Mouse (Mus musculus) lung, embryonic 15.5 days (tissue): ENCODE measurements at regions not wholly inside any gene's neighbourhood (a gene's known extent, or its start where the extent isn't known, plus 50 kb on each side); places are given as distances from the start of the nearest gene placed in this dataset.
A peak's percentile ranks its signal among the peaks of the same experiment; 100 is the strongest.

Experiments used
- ATAC-seq: fragments of 200-750 bp; cut with Nextera tagmentation; 2 replicates; pipeline ENCODE4 v1.8.0; 2017; ENCODE audit warnings: moderate number of reproducible peaks, borderline replicate concordance; ENCODE audit not compliant: low FRiP score, low TSS enrichment; ENCODE audit errors: extremely low read depth
- H3K27ac ChIP-seq: fragments of 300-500 bp; sonication (generic); 2 replicates; pipeline ENCODE4 v1.5.1; 2015; ENCODE audit warnings: moderate library complexity, mild to moderate bottlenecking, inconsistent platforms
- H3K27me3 ChIP-seq: fragments of 300-500 bp; sonication (generic); 2 replicates; pipeline ENCODE4 v1.6.1; 2015; ENCODE audit warnings: inconsistent platforms
- H3K36me3 ChIP-seq: fragments of 300-500 bp; sonication (generic); 2 replicates; pipeline ENCODE4 v1.6.1; 2015; ENCODE audit warnings: inconsistent platforms
- H3K4me1 ChIP-seq: fragments of 300-500 bp; sonication (generic); 2 replicates; pipeline ENCODE4 v1.6.1; 2015; ENCODE audit warnings: inconsistent platforms
- H3K4me2 ChIP-seq: fragments of 300-500 bp; sonication (generic); 2 replicates; pipeline ENCODE4 v1.6.1; 2015; ENCODE audit warnings: inconsistent platforms, mild to moderate bottlenecking, moderate library complexity
- H3K4me3 ChIP-seq: fragments of 300-500 bp; sonication (generic); 2 replicates; pipeline ENCODE4 v1.5.1; 2015; ENCODE audit warnings: mild to moderate bottlenecking, inconsistent platforms
- H3K9ac ChIP-seq: fragments of 300-500 bp; sonication (generic); 2 replicates; pipeline ENCODE4 v1.6.1; 2015; ENCODE audit warnings: inconsistent platforms
- H3K9me3 ChIP-seq: fragments of 300-500 bp; sonication (generic); 2 replicates; pipeline ENCODE4 v1.6.1; 2016; ENCODE audit warnings: inconsistent platforms
- WGBS: fragments of 180-500 bp; shearing (Covaris S2); methylation state at CpG from one replicate; pipeline ENCODE4 v1.1.7; 2015; 5-methylcytosine and 5-hydroxymethylcytosine counted together

DNA sequence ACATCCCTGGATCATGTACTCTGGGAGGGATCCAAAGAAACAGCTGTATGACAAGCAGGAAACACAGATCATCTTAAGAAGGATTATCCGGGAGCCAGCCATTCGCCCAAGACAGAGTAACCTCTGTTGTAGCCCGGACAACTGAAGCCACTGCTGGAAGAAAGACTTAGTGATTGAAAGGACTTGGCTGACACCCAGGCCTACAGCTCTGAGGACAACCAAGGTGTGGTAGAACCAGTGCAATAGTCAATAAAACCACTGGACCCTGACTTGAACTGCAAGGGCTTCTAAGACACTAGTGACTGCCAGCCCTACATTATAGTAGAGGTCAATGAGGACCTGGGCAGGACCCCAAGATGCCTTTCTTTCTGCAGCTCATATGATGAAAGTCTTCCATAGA lies 78.3 kb upstream of the Klf12 start:
- peaks cover 5% of the 10 kb centered on the region; the same call in 1 of the 2 replicates for H3K4me1 ChIP-seq
- WGBS: 46% methylated on average over 3 of the region's 3 CpGs
- H3K4me3 ChIP-seq: no peak overlapping the region
- H3K9me3 ChIP-seq: no peaks in the 10 kb centered on the region
- no peaks in the 10 kb centered on the region for H3K36me3 ChIP-seq
- no peak overlapping the region for H3K9ac ChIP-seq
- no peak overlapping the region for H3K4me2 ChIP-seq
- no peak for ATAC-seq
- no peaks in the 10 kb centered on the region for H3K27me3 ChIP-seq
- peak overlapping the region; percentile 57; the same call in 1 of the 2 replicates for H3K27ac ChIP-seq

DNA sequence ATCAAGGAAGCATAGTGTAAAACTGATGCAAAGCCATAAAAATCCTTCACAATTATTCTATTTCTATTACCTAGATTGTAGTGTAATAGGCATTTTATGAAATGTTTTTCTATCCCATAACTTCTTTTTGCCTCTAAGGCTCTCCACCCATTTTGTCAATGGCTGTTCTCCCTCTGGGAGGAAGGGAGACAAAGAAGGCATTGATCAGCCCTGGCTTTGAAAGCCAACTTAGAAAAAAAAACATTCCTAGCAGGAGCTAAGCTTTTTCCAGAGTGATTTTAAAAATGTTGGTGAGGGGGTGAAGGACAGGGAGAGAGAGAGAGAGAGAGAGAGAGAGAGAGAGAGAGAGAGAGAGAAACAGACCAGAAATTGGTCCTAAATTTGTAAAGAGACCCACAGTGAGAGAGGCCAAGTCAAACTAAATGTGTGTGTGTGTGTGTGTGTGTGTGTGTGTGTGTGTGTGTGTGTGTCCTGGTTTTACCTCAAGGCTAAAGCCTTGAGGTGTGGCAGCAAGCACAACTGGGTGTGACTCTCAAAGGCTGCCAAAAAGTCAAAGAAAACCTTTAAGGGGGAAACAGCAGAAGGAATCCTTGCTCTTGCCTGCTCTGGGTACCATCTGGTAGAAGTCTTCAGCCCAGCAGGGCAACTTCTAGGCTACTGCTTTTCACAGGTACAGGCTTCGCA lies 77.0 kb upstream of the Klf12 start:
- no peak for ATAC-seq
- peak overlapping the region; percentile 8; the same call in 1 of the 2 replicates for H3K27ac ChIP-seq
- WGBS: 82% methylated on average over 1 of the region's 1 CpGs

DNA sequence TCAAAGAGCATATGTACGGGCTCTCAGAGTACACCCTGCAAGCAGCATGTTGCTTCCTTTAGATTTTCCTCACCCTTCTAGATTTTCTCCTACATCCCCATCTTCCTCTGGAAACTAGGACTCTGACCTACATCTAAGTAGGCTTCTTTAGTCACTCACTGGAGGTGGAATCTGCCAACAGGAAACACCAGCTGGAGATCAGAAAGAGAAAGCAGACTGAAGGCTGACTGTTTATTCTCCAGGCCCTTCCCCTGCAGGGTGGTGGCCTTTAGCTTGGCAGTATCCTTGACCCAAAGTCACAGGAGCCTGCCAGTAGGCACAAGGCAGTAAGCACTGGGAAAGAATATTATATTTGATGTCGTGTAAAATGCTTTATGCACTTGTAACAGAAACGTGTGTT lies 75.4 kb upstream of the Klf12 start:
- Histone ChIP-seq H3K27ac (no peak overlapping the region), H3K9ac (no peak overlapping the region), H3K9me3 (no peaks in the 10 kb centered on the region), H3K27me3 (no peaks in the 10 kb centered on the region), H3K36me3 (no peaks in the 10 kb centered on the region), H3K4me3 (no peak overlapping the region), H3K4me1 (peaks cover 5% of the 10 kb centered on the region; the same call in 1 of the 2 replicates), H3K4me2 (no peak overlapping the region)
- WGBS: 67% methylated on average over 3 of the region's 3 CpGs
- no peak for ATAC-seq

More for the DNA sequence above, 77.0 kb upstream of the Klf12 start:
- peaks cover 5% of the 10 kb centered on the region; the same call in 1 of the 2 replicates for H3K4me1 ChIP-seq
- no peaks in the 10 kb centered on the region for H3K9me3 ChIP-seq
- no peaks in the 10 kb centered on the region for H3K27me3 ChIP-seq
- no peak overlapping the region for H3K4me2 ChIP-seq
- H3K36me3 ChIP-seq: no peaks in the 10 kb centered on the region
- H3K4me3 ChIP-seq: no peak overlapping the region
- H3K9ac ChIP-seq: no peak overlapping the region

DNA sequence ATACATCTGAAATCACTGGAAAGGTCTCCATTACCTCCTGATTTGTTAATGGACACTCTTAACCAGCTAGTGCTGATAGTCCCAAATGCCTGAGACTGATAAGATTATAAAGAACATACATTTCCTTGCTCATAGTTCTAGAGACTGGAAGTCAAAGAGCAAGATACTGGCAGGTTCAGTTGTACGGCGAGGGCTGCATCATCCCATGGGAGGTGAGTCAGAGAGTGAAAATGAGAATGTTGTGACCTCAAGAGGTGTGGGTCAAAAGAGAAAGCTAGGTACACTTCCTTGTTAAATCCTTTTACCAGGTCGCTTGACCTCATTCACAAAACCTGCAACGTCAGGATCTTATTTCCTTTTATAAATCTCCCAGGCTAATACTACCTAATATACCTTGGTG lies 72.7 kb upstream of the Klf12 start:
- H3K4me1 ChIP-seq: no peaks in the 10 kb centered on the region
- H3K27ac ChIP-seq: no peak overlapping the region
- no peak for ATAC-seq
- H3K36me3 ChIP-seq: no peaks in the 10 kb centered on the region
- H3K27me3 ChIP-seq: no peaks in the 10 kb centered on the region
- H3K9ac ChIP-seq: no peak overlapping the region
- H3K4me2 ChIP-seq: no peak overlapping the region
- WGBS: 71% methylated on average over 4 of the region's 4 CpGs
- H3K9me3 ChIP-seq: no peaks in the 10 kb centered on the region
- no peak overlapping the region for H3K4me3 ChIP-seq

DNA sequence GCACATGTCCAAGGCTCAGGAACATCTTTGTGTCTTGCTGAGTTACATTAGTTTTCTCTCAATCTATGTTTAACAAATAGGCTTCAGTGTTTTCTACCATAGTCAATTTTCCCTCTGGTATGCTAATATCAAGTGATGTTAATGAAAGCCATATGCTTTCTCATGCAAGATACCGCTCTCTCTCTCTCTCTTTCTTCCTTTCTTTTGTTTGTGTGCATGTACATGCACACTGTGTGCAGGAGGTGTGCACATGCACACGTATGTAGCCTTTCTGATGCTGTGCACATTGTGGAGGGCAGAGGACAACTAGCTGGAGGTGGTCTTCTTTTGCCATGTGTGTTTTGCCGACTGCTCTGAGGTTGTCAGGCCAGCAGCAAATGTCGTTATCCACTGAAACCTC lies 69.0 kb upstream of the Klf12 start:
- H3K9me3 ChIP-seq: no peaks in the 10 kb centered on the region
- no peaks in the 10 kb centered on the region for H3K27me3 ChIP-seq
- H3K4me1 ChIP-seq: no peaks in the 10 kb centered on the region
- H3K27ac ChIP-seq: no peak overlapping the region
- no peak overlapping the region for H3K9ac ChIP-seq
- ATAC-seq: no peak
- 57% methylated on average over 4 of the region's 4 CpGs for WGBS
- H3K4me2 ChIP-seq: no peak overlapping the region
- no peak overlapping the region for H3K4me3 ChIP-seq
- no peaks in the 10 kb centered on the region for H3K36me3 ChIP-seq

DNA sequence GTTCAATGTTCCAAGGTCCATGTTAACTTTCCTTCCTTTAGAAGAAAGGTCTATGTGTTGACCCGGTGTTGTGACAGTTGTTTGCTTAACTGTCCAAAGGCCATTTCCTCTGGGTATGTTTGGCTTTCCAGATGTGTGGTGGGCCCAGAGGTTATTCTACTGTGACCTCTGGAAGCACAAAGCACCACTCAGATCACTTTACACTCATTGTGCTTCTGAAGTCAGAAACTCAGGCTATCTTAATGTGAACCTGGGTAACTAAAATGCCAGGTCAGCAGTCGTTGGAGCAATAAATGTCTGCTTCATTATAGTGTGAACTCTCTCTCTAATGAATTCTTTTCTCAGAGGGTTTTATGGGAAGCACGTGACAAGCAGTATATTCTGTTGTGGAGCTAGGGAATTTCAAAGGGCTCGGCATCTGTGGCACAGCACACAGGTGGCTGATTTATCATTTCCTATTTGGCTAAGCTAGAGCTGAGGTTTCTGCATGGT lies 68.5 kb upstream of the Klf12 start:
- ATAC-seq: no peak
- WGBS: 24% methylated on average over 4 of the region's 4 CpGs
- no peak overlapping the region for H3K4me3 ChIP-seq

DNA sequence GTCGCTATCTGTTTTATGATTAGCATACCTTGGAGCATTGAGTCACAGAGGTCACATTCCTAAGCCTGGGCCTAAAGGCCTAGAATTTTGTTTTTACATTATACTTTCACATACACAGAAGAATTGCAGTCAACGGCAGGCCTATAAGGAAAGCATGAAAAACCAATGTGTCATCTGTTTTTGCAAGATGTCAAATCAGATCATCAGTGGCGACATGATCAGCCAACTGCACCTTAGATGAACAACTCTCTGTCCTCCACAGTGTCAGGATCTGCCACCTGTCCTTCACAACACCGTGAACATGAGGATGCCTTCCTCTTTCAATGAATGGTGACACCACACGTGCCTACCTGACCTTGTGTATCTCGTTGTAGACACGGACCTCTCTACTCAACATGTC lies 66.5 kb upstream of the Klf12 start:
- no peaks in the 10 kb centered on the region for H3K36me3 ChIP-seq
- H3K9me3 ChIP-seq: no peaks in the 10 kb centered on the region
- WGBS: 91% methylated on average over 7 of the region's 7 CpGs

More for the DNA sequence above, 68.5 kb upstream of the Klf12 start:
- no peaks in the 10 kb centered on the region for H3K27me3 ChIP-seq
- no peak overlapping the region for H3K27ac ChIP-seq
- no peak overlapping the region for H3K9ac ChIP-seq
- no peaks in the 10 kb centered on the region for H3K4me1 ChIP-seq
- no peaks in the 10 kb centered on the region for H3K36me3 ChIP-seq
- no peak overlapping the region for H3K4me2 ChIP-seq
- H3K9me3 ChIP-seq: no peaks in the 10 kb centered on the region

DNA sequence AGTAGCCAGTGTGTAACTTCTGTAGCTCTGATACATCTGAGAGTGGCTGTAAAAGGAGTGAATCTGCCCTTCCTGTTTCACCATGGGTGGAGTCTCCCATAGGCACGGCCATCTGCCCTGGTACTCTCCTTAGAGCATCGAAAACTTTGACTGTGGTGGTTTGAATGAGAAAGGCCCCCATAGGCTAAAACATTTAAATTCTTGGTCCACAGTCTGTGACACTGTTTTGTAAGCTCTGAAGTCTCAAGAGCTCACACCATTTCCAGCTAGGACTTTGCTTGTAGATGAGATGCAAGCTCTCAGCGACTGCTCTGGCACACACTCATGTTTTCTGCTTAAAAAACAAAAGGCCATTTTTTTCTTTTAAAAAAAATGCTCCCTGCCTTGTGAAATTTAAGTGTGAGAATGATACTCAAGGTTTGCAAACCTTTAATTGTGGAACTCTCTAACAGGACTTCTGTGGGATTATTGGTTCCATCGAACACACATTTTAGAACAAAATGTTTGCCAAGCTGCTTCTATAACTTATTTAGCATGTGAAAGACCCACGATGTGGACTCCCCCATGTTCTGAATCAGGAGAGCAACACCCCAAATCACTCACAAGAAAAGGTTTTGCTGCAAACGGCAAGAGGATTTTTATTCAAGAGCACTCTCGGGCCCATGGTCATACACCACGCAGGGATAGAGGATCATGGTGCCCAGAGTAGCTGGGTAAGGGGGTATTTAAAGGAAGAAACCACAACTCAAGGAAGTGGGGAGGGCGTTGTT lies 65.7 kb upstream of the Klf12 start:
- Histone ChIP-seq H3K27ac (no peak overlapping the region), H3K4me1 (no peaks in the 10 kb centered on the region), H3K9me3 (no peaks in the 10 kb centered on the region), H3K27me3 (no peaks in the 10 kb centered on the region), H3K4me2 (no peak overlapping the region), H3K4me3 (no peak overlapping the region), H3K36me3 (no peaks in the 10 kb centered on the region), H3K9ac (no peak overlapping the region)
- no peak for ATAC-seq
- 83% methylated on average over 9 of the region's 9 CpGs for WGBS

More for the DNA sequence above, 66.5 kb upstream of the Klf12 start:
- H3K4me3 ChIP-seq: no peak overlapping the region
- no peak overlapping the region for H3K9ac ChIP-seq
- no peaks in the 10 kb centered on the region for H3K27me3 ChIP-seq
- H3K4me2 ChIP-seq: no peak overlapping the region
- H3K27ac ChIP-seq: no peak overlapping the region
- no peak for ATAC-seq
- no peaks in the 10 kb centered on the region for H3K4me1 ChIP-seq

DNA sequence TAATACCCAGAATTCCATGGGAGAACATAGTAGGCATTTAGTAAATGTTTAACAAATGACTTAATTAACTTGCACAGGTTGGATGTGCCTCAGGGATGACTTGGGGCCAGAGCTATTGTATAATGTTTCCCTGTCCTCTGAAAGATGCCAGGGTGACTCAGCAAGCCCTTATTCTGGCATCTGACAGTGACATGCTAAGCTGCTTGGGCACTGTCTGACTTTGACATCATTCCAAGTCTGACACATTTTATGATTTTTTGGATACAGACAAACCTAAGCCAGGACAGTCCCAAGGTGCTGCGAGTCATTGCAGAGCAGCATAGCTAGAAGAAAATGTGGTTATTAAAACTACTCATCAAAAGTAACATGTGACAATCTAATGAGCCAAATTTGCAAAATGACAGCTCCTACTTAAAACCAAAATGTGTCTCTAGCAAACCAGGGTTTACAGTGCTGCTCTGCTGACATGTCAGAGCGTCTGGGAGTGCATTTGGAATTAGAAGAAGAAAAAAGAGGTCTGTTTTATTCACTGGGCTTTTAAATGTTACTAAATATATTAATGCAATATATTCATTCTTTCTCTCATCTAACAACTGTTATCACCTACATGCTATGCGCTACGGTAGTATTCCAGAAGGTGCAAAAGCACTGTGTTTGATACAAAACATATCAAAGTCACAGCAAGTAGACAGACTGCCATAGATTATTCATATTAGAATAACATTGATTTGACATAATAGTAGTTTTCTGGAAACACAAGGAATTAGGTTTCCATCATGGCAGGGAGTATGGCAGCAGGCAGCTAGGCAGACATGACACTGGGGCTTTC lies 64.1 kb upstream of the Klf12 start:
- Histone ChIP-seq H3K4me1 (no peaks in the 10 kb centered on the region), H3K36me3 (no peaks in the 10 kb centered on the region), H3K27ac (no peak overlapping the region), H3K4me2 (no peak overlapping the region), H3K27me3 (no peaks in the 10 kb centered on the region), H3K9me3 (no peaks in the 10 kb centered on the region), H3K4me3 (no peak overlapping the region), H3K9ac (no peak overlapping the region)
- no peak for ATAC-seq
- WGBS: 86% methylated on average over 4 of the region's 4 CpGs

DNA sequence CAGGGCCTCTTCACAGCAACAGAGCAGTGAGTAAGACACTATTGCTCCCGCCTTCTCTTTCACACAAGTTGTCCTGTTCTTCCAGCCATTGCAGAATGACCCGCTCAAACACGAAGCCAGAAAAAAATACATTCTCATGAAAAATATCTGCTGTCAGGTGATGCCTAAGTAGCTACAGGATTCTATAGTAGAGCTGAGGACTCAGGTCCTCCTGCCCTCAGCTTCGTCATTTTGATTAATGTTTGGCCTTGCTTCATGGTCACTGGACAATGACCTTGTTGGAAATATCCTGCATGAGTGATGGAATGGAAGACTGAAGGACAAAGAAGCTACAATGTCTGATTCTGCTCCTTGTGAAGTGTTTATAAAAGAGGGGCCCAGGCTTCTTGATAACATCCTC lies 52.4 kb upstream of the Klf12 start:
- ATAC-seq: no peak
- WGBS: 78% methylated on average over 4 of the region's 4 CpGs
- Histone ChIP-seq H3K4me3 (no peak overlapping the region), H3K36me3 (no peaks in the 10 kb centered on the region), H3K4me2 (no peak overlapping the region), H3K27ac (no peak overlapping the region), H3K4me1 (no peaks in the 10 kb centered on the region), H3K9me3 (no peaks in the 10 kb centered on the region), H3K27me3 (no peaks in the 10 kb centered on the region), H3K9ac (no peak overlapping the region)
